Mouse (Mus musculus) gastrocnemius, postnatal 10 days (tissue): ENCODE data around the gene 1110002E22Rik. TPM values are rescaled to one million over a fixed set of nuclear protein-coding genes. Genes with fewer than 3 reads are reported as not detected.

Experiments
- DNase-seq: peaks from one replicate; pipeline ENCODE4 v3.0.0; 2021; ENCODE audit warnings: mixed read lengths
- total RNA-seq, 2 experiments: library from RNA; stranded (reverse); gene quantifications; 2 replicates each; pipeline ENCODE4 v1.2.3; 2021

The 1110002E22Rik gene
- total RNA-seq, 2 experiments from 2014 or later = 191 to 209 TPM

GRCm38 (mm10) chr3:138106887-138107286, 42.0 kb downstream of the 1110002E22Rik start:
- DNase-seq = no peak

GRCm38 (mm10) chr3:138110910-138111782, 46.3 kb downstream of the 1110002E22Rik start:
- no peak for DNase-seq

- DNase-seq = no peak
These were observed 49.3 kb downstream of the 1110002E22Rik start for GRCm38 (mm10) chr3:138114106-138114505.

GRCm38 (mm10) chr3:138116871-138117270, 52.0 kb downstream of the 1110002E22Rik start:
- peak; percentile 48 for DNase-seq

- no peak for DNase-seq
These were observed 53.5 kb downstream of the 1110002E22Rik start for GRCm38 (mm10) chr3:138118392-138118791.

- DNase-seq = no peak
These were observed 54.0 kb downstream of the 1110002E22Rik start for GRCm38 (mm10) chr3:138118831-138119230.

- no peak for DNase-seq
These were observed 54.7 kb downstream of the 1110002E22Rik start for GRCm38 (mm10) chr3:138119444-138120105.

- no peak for DNase-seq
These were observed 56.6 kb downstream of the 1110002E22Rik start for GRCm38 (mm10) chr3:138121461-138121860.

- no peak for DNase-seq
These were observed 59.0 kb downstream of the 1110002E22Rik start for GRCm38 (mm10) chr3:138123842-138124241.

GRCm38 (mm10) chr3:138129110-138129509, 64.3 kb downstream of the 1110002E22Rik start:
- no peak for DNase-seq

- DNase-seq = no peak
These were observed 65.8 kb downstream of the 1110002E22Rik start for GRCm38 (mm10) chr3:138130692-138131091.

Other genes starting within 250 kb of the 1110002E22Rik start
- 100 to 1,000 TPM; 136 to 144 TPM for gene H2afz, start 200.6 kb upstream of the 1110002E22Rik start, total RNA-seq
- gene Dnajb14, start 197.4 kb upstream of the 1110002E22Rik start, total RNA-seq = 10 to 100 TPM in 1 of 2 experiments, 1 to 10 TPM in 1; 8.6 to 11.6 TPM
- 10 to 100 TPM; 56.8 to 58.3 TPM for gene Lamtor3, start 146.5 kb upstream of the 1110002E22Rik start, total RNA-seq
- gene Dapp1, start 83.5 kb upstream of the 1110002E22Rik start, total RNA-seq = 1 to 10 TPM in 1 of 2 experiments, under 1 TPM in 1; 0.89 to 2.0 TPM
- gene Gm5105, start 2.3 kb downstream of the 1110002E22Rik start, total RNA-seq = 1 to 10 TPM; 2.0 to 2.5 TPM
- gene Trmt10a, start 78.4 kb downstream of the 1110002E22Rik start, total RNA-seq = 1 to 10 TPM; 4.2 to 4.5 TPM
- 1 to 10 TPM; 3.6 to 3.7 TPM for gene Mttp, start 79.9 kb downstream of the 1110002E22Rik start, total RNA-seq
- not detected for gene 4930579F01Rik, start 128.8 kb downstream of the 1110002E22Rik start, total RNA-seq
- gene Adh7, start 152.7 kb downstream of the 1110002E22Rik start, total RNA-seq = under 1 TPM; 0.20 to 0.28 TPM
- gene Adh1, start 195.9 kb downstream of the 1110002E22Rik start, total RNA-seq = 10 to 100 TPM; 24.6 to 58.4 TPM
- not detected for gene Adh6a, start 248.2 kb downstream of the 1110002E22Rik start, total RNA-seq